Mouse (Mus musculus) kidney, postnatal 10 days (tissue): ENCODE data around the gene Tmem39a.
A peak's percentile ranks its signal among the peaks of the same experiment; 100 is the strongest.

Experiments
- DNase-seq: peaks from one replicate; pipeline ENCODE4 v3.0.0; 2021; ENCODE audit warnings: mixed read lengths

The Tmem39a gene

DNA sequence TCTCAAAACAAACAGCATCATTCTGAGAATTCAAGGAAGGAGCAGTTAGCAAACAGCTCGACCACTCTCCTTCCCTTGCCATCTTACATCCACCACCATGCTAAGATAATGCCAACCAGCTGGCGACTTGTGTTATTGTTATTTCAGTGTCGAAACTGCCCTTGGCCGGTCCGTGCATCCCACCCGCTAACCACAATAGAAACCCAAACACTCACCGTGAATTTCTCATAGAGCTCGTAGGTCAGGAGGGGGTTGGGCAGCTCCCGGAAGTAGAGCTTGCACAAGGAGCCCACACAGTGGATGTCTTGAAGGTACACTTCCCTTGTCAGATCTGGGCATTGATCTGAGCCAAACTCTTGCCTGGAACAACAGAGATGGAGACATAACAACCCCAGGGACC is 78.2 kb downstream of the Tmem39a start:
- DNase-seq, result no peak

DNA sequence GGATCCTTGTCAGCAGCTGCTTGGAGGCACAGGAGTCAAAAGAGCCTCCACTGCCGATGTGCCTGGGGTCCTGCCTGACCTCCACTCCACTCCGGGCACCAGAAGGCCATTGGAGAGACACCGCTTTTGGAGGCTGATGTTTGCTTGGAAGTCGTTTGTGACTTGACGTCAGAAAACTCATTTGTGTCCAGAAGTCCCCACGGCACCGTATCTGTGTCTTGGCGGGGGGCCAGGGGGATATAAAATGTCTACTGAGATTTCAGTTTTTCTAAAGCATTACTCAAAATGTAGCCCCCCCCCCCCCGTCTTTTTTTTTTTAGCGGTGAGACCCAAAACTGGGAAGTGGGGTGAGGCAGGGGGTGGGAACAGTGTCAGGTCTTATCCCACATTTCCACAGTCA is 78.6 kb downstream of the Tmem39a start:
- peak; percentile 45 for DNase-seq
